Mouse (Mus musculus) stomach, embryonic 16.5 days (tissue): ENCODE measurements around the gene Vwa3b. TPM values are rescaled to one million over a fixed set of nuclear protein-coding genes. Genes with fewer than 3 reads are reported as not detected.

Source experiments
- ATAC-seq: fragments of 200-750 bp; cut with Nextera tagmentation; 2 replicates; pipeline ENCODE4 v1.8.0; 2017; ENCODE audit warnings: moderate number of reproducible peaks, moderate TSS enrichment; ENCODE audit not compliant: insufficient read depth, low FRiP score
- H3K27ac ChIP-seq: fragments of 300-500 bp; sonication (generic); 2 replicates; pipeline ENCODE4 v1.5.1; 2014; ENCODE audit warnings: low read length
- H3K27me3 ChIP-seq: fragments of 300-500 bp; sonication (generic); 2 replicates; pipeline ENCODE4 v1.6.1; 2014; ENCODE audit warnings: low read length, control low read depth, mixed read lengths; ENCODE audit not compliant: control insufficient read depth, insufficient read depth
- H3K36me3 ChIP-seq: fragments of 300-500 bp; sonication (generic); 2 replicates; pipeline ENCODE4 v1.6.1; 2014; ENCODE audit warnings: low read length; ENCODE audit not compliant: control insufficient read depth, insufficient read depth
- H3K4me1 ChIP-seq: fragments of 300-500 bp; sonication (generic); 2 replicates; pipeline ENCODE4 v1.6.1; 2014; ENCODE audit warnings: low read length, control low read depth, mixed read lengths; ENCODE audit not compliant: control insufficient read depth, insufficient read depth
- H3K4me2 ChIP-seq: fragments of 300-500 bp; sonication (generic); 2 replicates; pipeline ENCODE4 v1.6.1; 2014; ENCODE audit warnings: low read depth, low read length, mixed read lengths
- H3K4me3 ChIP-seq: fragments of 300-500 bp; sonication (generic); replicated peaks from 2 replicates; pipeline ENCODE4 v1.5.1; 2014; ENCODE audit warnings: mild to moderate bottlenecking, low read length
- H3K9ac ChIP-seq: fragments of 300-500 bp; sonication (generic); 2 replicates; pipeline ENCODE4 v1.6.1; 2014; ENCODE audit warnings: low read length
- H3K9me3 ChIP-seq: fragments of 300-500 bp; sonication (generic); replicated peaks from 2 replicates; pipeline ENCODE4 v1.6.1; 2016; ENCODE audit warnings: low read length, control low read depth; ENCODE audit not compliant: control insufficient read depth
- WGBS: fragments of 180-500 bp; shearing (Covaris S2); extraction: QIAGEN DNeasy Blood & Tissue Kit; methylation state at CpG from one replicate; pipeline ENCODE4 v1.1.7; 2014; 5-methylcytosine and 5-hydroxymethylcytosine counted together
- polyA plus RNA-seq: library from polyadenylated mRNA; unstranded; fragments of >200 nt; fragmentation: Nextera tagmentation; extraction: Ambion mirVana; gene quantifications from 2 replicates; pipeline ENCODE4 v1.2.1, GENCODE M21; 2015

The Vwa3b gene
- 0.37 and 0.94 TPM in 2 replicates for polyA plus RNA-seq

GRCm38 (mm10) chr1:37025962-37026686, at the start of gene Vwa3b:
Gene Vwa3b, plus strand, starts transcription at chr1:37026596.
- no peak within 1 kb of the TSS for H3K9ac ChIP-seq
- no peak within 1 kb of the TSS for H3K4me3 ChIP-seq
- no peaks in the 10 kb centered on the region for H3K27me3 ChIP-seq
- H3K4me2 ChIP-seq = no peak within 1 kb of the TSS
- no peak within 1 kb of the TSS for H3K27ac ChIP-seq
- H3K36me3 ChIP-seq = no peaks in the 10 kb centered on the region
- peaks cover 14% of the 10 kb centered on the region; the same call in 1 of the 2 replicates for H3K4me1 ChIP-seq
- no peaks in the 10 kb centered on the region for H3K9me3 ChIP-seq
- 62% methylated on average over 5 of the region's 5 CpGs for WGBS
- no peak for ATAC-seq

- Histone ChIP-seq H3K36me3 (no peaks in the 10 kb centered on the region), H3K4me3 (no peak overlapping the region), H3K9ac (no peak overlapping the region), H3K4me1 (no peaks in the 10 kb centered on the region), H3K27ac (no peak overlapping the region), H3K4me2 (no peak overlapping the region), H3K27me3 (no peaks in the 10 kb centered on the region), H3K9me3 (no peaks in the 10 kb centered on the region)
- no peak for ATAC-seq
- WGBS = 64% methylated on average over 4 of the region's 4 CpGs
Measured at GRCm38 (mm10) chr1:36976770-36977169, 49.6 kb upstream of the Vwa3b start.

- 80% methylated on average over 9 of the region's 9 CpGs for WGBS
- Histone ChIP-seq H3K27ac (no peak overlapping the region), H3K9ac (no peak overlapping the region), H3K4me1 (no peaks in the 10 kb centered on the region; the same call in 1 of the 2 replicates), H3K36me3 (no peaks in the 10 kb centered on the region), H3K9me3 (no peaks in the 10 kb centered on the region), H3K4me3 (no peak overlapping the region), H3K4me2 (no peak overlapping the region), H3K27me3 (no peaks in the 10 kb centered on the region)
- no peak for ATAC-seq
Measured at GRCm38 (mm10) chr1:36982191-36982961, 44.0 kb upstream of the Vwa3b start.

DNA sequence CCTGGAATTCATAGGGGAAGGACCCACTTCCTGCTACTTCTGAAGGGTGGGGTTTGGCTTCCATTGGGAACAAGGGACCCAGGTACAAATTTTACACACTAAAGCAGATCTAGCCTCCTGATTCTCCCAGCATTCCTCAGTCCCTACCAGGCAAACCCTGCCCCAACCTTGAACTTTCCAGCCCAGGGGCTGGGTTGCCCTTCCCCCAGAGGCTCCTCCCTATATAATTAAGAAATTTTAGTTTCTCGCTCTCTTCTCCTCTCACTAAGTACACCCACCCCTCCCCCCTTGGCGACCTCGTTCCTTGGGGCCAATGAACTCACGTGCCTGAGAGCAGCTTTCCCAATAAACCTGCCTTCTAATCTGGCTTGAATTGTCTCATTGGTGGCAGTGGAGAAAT, 42.6 kb upstream of the Vwa3b start:
- Histone ChIP-seq H3K36me3 (no peaks in the 10 kb centered on the region), H3K9ac (no peak overlapping the region), H3K4me1 (peaks cover 3% of the 10 kb centered on the region; the same call in 1 of the 2 replicates), H3K4me3 (no peak overlapping the region), H3K27me3 (no peaks in the 10 kb centered on the region), H3K9me3 (no peaks in the 10 kb centered on the region), H3K27ac (no peak overlapping the region), H3K4me2 (no peak overlapping the region)
- 30% methylated on average over 4 of the region's 4 CpGs for WGBS
- ATAC-seq = no peak

DNA sequence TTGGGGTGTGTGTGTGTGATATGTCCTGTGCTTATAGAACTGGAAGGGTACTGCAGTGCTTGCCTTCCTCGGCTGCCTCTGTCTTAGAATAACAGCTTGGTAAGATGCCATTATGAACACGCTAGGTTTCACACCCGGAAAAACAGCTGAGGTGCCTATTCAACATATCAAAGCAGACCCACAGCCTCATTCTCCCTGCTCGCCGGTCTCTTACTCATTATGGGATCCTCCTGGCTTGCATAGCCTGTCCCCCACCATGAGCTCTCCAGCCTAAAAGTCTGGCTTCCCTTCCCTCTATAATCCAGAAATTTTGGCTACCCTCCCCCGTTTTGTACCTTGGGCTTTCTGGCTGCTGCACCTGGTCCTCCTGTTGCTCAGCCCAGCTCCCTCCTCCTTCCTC, 42.0 kb upstream of the Vwa3b start:
- 34% methylated on average over 6 of the region's 6 CpGs for WGBS
- H3K27me3 ChIP-seq = no peaks in the 10 kb centered on the region

DNA sequence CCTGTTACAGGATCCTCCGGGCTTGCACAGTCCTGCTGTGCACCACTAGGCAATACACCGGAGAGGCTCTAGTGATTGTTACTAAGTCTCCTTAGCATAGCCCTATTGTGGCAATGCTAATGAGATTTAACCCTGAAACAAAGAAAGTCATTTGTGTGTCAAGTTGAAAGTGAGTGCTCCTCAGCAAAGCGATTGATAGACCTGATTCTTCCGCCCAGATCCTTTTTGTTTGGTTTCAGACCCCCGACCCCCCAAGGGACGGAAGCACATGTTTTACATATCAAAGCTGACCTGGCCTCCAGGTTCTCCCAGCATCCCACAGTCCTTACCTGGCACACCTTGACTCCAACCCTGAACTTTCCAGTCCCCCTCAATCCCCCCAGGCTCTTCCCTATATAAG, 40.5 kb upstream of the Vwa3b start:
- 59% methylated on average over 6 of the region's 6 CpGs for WGBS

More for the DNA sequence above, 42.0 kb upstream of the Vwa3b start:
- H3K27ac ChIP-seq = no peak overlapping the region
- H3K4me3 ChIP-seq = no peak overlapping the region
- H3K4me1 ChIP-seq = peaks cover 3% of the 10 kb centered on the region; the same call in 1 of the 2 replicates
- H3K4me2 ChIP-seq = no peak overlapping the region
- H3K9ac ChIP-seq = no peak overlapping the region
- ATAC-seq = no peak
- H3K9me3 ChIP-seq = no peaks in the 10 kb centered on the region
- H3K36me3 ChIP-seq = no peaks in the 10 kb centered on the region

DNA sequence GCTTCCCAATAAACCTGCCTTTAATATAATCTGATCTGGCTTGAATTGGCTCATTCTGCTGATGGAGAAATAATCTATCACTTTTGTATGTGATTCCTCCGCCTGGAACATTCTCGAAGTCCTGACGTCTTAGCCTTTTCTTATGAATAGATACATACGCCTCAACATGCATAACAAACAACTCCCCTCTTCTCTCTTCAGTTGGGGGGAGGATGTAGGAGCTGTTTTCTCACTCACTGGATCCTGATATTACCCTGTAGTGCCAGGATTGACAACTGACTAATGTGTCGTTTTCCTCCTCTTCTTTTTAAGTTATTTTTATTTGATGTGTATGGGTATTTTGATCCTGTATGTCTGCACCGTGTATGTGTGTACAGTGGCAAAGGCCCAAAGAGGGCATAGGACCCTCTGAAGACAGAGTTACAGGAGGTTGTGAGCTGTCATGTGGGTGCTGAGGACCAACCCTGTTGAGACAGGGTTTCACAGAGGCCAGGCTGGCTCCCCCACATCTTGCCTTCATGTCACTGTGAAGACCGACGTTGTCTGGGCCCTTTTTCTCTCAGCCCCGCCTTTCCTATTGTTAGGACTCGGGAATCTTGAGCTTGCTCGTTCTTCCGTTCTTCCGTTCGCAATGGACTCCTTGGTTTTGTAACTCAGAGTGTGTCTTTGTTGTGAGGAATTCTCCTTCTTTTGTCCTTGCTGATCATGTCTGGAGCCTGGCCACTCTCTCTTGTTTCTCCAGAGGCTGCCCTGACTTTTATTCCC, 39.8 kb upstream of the Vwa3b start:
- WGBS = 60% methylated on average over 14 of the region's 14 CpGs
- no peak overlapping the region for H3K4me2 ChIP-seq
- H3K9me3 ChIP-seq = no peaks in the 10 kb centered on the region
- H3K4me3 ChIP-seq = no peak overlapping the region
- no peak overlapping the region for H3K9ac ChIP-seq
- no peaks in the 10 kb centered on the region for H3K36me3 ChIP-seq
- H3K27ac ChIP-seq = no peak overlapping the region
- no peak for ATAC-seq
- H3K27me3 ChIP-seq = no peaks in the 10 kb centered on the region
- peaks cover 3% of the 10 kb centered on the region; the same call in 1 of the 2 replicates for H3K4me1 ChIP-seq

More for the DNA sequence above, 40.5 kb upstream of the Vwa3b start:
- H3K4me1 ChIP-seq = peaks cover 3% of the 10 kb centered on the region; the same call in 1 of the 2 replicates
- H3K36me3 ChIP-seq = no peaks in the 10 kb centered on the region
- no peak for ATAC-seq
- H3K27me3 ChIP-seq = no peaks in the 10 kb centered on the region
- H3K27ac ChIP-seq = no peak overlapping the region
- no peaks in the 10 kb centered on the region for H3K9me3 ChIP-seq
- H3K4me3 ChIP-seq = no peak overlapping the region
- no peak overlapping the region for H3K9ac ChIP-seq
- H3K4me2 ChIP-seq = no peak overlapping the region

DNA sequence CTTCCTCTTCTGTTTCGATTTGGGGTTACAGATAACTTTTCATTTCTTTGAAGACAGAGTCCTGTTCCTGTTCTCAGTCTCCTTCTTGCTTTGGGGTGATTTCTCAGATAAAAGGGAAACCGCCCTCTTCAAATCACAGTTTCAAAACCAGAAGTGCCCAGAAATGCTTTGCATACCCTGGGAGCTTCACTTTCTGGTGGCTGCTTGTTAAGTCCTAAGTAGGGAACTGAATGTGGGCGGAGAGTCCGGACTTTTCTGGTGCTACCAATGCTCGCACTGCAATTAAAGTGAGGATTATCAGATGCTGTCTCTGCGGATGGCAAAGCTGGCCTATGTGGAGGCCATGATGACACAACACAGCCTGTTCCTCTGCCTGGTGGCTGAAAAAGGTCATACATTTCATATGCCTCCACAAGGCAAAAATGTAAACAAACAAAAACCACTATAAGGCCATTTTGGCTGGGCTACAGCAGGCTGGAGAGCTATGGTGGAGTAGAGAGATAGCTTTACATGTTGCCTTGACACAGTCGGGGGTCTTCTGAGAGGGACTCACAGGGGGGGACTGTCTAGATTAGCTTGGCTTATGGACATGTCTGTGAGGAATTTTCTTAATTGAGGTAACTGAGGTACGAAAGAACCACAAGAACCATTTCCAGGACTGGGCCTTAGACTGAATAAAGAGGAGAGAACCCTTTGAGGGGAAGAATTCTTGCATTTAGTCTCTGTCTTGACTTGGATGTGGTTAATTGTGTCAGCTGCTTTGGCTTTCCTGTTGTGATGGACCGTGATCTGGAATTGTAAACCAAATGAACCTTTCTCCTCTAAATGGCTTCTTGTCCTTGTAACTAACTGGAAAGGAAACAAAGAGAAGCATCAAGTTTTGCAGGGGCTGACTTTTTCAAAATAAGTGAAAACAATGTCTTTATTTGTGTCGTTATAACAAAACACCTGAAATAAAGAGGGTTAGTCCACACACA, 38.9 kb upstream of the Vwa3b start:
- Histone ChIP-seq H3K9ac (no peak overlapping the region), H3K4me2 (no peak overlapping the region), H3K9me3 (no peaks in the 10 kb centered on the region), H3K36me3 (no peaks in the 10 kb centered on the region), H3K4me3 (no peak overlapping the region), H3K27me3 (no peaks in the 10 kb centered on the region), H3K27ac (no peak overlapping the region), H3K4me1 (peaks cover 3% of the 10 kb centered on the region; the same call in 1 of the 2 replicates)
- WGBS = 76% methylated on average over 10 of the region's 10 CpGs
- no peak for ATAC-seq
